Mouse (Mus musculus) induced T-regulatory cell, adult 2 months (primary cell): ENCODE results near the gene Mrpl4.
A peak's percentile ranks its signal among the peaks of the same experiment; 100 is the strongest.

Source experiments
- DNase-seq: peaks from one replicate; pipeline ENCODE4 v3.0.0-alpha.2; 2012; ENCODE audit warnings: low read depth

The Mrpl4 gene

GRCm38 (mm10) chr9:21017177-21017575 is 14.6 kb downstream of the Mrpl4 start:
- DNase-seq = peak; percentile 53

GRCm38 (mm10) chr9:21018600-21018999 is 16.1 kb downstream of the Mrpl4 start:
- no peak for DNase-seq

- no peak for DNase-seq
These were observed 18.8 kb downstream of the Mrpl4 start for GRCm38 (mm10) chr9:21021363-21021762.

- DNase-seq = no peak
These were observed 19.8 kb downstream of the Mrpl4 start for GRCm38 (mm10) chr9:21022288-21022687.

GRCm38 (mm10) chr9:21022726-21023125 is 20.2 kb downstream of the Mrpl4 start:
- DNase-seq = no peak

GRCm38 (mm10) chr9:21025258-21025810 is 22.8 kb downstream of the Mrpl4 start:
- no peak for DNase-seq

- no peak for DNase-seq
These were observed 24.3 kb downstream of the Mrpl4 start for GRCm38 (mm10) chr9:21026849-21027248.

GRCm38 (mm10) chr9:21027774-21028290 is 25.3 kb downstream of the Mrpl4 start:
- DNase-seq = no peak

- no peak for DNase-seq
These were observed 26.1 kb downstream of the Mrpl4 start for GRCm38 (mm10) chr9:21028560-21029110.

- peak; percentile 85 for DNase-seq
These were observed 26.9 kb downstream of the Mrpl4 start, which contains the start of gene Icam4 for GRCm38 (mm10) chr9:21029291-21030054. Gene Icam4, plus strand, starts transcription at chr9:21029373.

- peak; percentile 53 for DNase-seq
These were observed 27.6 kb downstream of the Mrpl4 start for GRCm38 (mm10) chr9:21030055-21030600.

- DNase-seq = peak; percentile 99
These were observed 28.3 kb downstream of the Mrpl4 start for GRCm38 (mm10) chr9:21030781-21031250.

- peak; percentile 89 for DNase-seq
These were observed 28.8 kb downstream of the Mrpl4 start for GRCm38 (mm10) chr9:21031251-21031895.

GRCm38 (mm10) chr9:21031896-21032351 is 29.4 kb downstream of the Mrpl4 start, which contains the start of gene Icam5:
Gene Icam5, plus strand, starts transcription at chr9:21032073.
- DNase-seq = peak; percentile 77

- DNase-seq = no peak
These were observed 30.0 kb downstream of the Mrpl4 start for GRCm38 (mm10) chr9:21032491-21032890.

GRCm38 (mm10) chr9:21033136-21033535 is 30.6 kb downstream of the Mrpl4 start:
- DNase-seq = peak; percentile 97

- peak; percentile 64 for DNase-seq
These were observed 32.0 kb downstream of the Mrpl4 start for GRCm38 (mm10) chr9:21034481-21035085.

- DNase-seq = no peak
These were observed 33.0 kb downstream of the Mrpl4 start for GRCm38 (mm10) chr9:21035586-21035985.

GRCm38 (mm10) chr9:21036161-21036560 is 33.6 kb downstream of the Mrpl4 start:
- DNase-seq = no peak

GRCm38 (mm10) chr9:21036666-21037065 is 34.1 kb downstream of the Mrpl4 start:
- DNase-seq = no peak

- no peak for DNase-seq
These were observed 34.9 kb downstream of the Mrpl4 start for GRCm38 (mm10) chr9:21037481-21037891.
